Mouse (Mus musculus): ENCODE data around the gene Plekhh2.

DNA sequence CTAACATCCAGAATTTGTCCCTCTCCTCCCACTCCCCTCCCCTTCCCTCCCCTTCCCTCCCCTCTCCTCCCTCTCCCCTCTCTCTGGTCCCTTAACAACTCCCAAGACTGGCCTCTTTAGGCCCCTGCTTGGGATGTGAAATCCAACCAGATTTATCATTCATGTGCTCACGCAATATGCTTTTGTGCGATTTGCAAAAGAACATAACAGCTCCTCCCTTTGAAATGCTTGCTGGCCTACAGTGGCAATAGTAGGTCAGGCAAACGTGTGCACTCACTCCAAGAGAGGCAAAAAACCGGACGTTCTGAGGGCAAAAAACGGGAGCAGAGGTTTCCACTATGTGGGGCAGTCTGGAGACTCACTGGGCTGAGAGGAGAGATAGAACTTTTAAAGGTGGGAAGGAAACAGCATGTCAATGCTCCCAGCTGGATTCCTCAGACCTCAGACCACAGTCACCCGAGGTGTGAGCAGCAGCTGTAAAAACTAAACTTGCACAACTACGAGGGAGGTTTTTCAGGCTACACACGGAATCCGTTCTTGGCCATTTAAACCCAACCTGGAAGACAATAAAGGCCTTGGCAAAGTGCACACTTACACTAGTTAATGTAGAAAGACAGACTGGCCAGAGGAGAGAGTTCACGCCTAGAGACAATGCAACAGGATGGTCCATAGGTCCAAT, 595 bp upstream of the Plekhh2 start:
- TF ChIP-seq CTCF (IDR thresholded peaks at IDR 0.05; ENCODE audit: borderline replicate concordance, extremely low read depth, insufficient read depth, insufficient read length) (no peak), POLR2A (IDR thresholded peaks at IDR 0.05; ENCODE audit: borderline replicate concordance, extremely low read depth, insufficient read depth, insufficient read length, poor library complexity, severe bottlenecking) (no peak)
